Mouse (Mus musculus) C2C12 (cell line): Measurements from ENCODE around the gene Axl.

Experiments
- CTCF ChIP-seq: IDR thresholded peaks from one replicate; pipeline ENCODE4 v1.5.1; 2011; ENCODE audit not compliant: control insufficient read depth, insufficient read depth, insufficient read length
- MAX ChIP-seq: IDR thresholded peaks from one replicate; pipeline ENCODE4 v1.6.1; 2011; ENCODE audit warnings: mild to moderate bottlenecking, control low read depth
- MYOD1 ChIP-seq: IDR thresholded peaks from one replicate; pipeline ENCODE4 v1.6.1; 2011; ENCODE audit warnings: low read depth; ENCODE audit not compliant: control insufficient read depth, insufficient read length
- USF1 ChIP-seq: IDR thresholded peaks from one replicate; pipeline ENCODE4 v1.6.1; 2011; ENCODE audit warnings: low read depth, mild to moderate bottlenecking, control low read depth, moderate library complexity

GRCm38 (mm10) chr7:25766108-25766507, 22.4 kb downstream of the Axl start:
- TF ChIP-seq CTCF (no peak), MAX (no peak), MYOD1 (no peak), USF1 (no peak)
